ENCODE assay signal across 14 mouse cellular contexts in the genomic region with DNA sequence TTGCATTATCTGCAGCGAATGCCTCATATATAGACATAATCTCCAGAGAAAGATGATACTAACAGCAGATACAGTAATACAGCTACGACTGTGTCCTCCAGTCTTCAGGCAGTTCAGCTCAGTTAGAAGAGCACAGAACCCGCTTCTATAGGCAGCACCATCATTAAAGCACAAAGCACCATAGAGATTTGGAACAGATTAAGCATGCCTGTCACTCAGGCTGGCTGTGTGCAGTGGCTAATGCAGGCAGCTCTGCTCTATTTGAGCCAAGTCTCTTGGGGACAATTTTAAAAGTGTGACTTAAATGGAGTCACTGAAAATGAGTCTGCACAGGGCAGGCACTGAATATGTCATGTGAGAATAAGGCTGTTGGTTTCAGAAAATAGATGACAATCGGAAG.
DNase-seq lines count a peak whose midpoint lies in the region; ATAC-seq and TF ChIP-seq lines count a peak whose summit lies in the region.
"Had no signal": no experiment of that assay in that cellular context is flagged by ENCODE, and none has a peak within 500 bp of the region (broad histone marks: within the 10 kb centered on the region; RNA-seq: fewer than 3 reads in every experiment).

No protein-coding gene starts in this region.

- H3K4me1 ChIP-seq in embryonic facial prominence, embryonic 14.5 days (ENCODE audit: control insufficient read depth, insufficient read depth, low read length) = no peaks in the 10 kb centered on the region
- peaks cover 5% of the 10 kb centered on the region for H3K4me1 ChIP-seq in neural tube, embryonic 13.5 days (replicated peaks)

- DNase-seq in embryo, embryonic 10 days (ENCODE audit: low spot score) = peak; percentile 7
- DNase-seq in embryo, embryonic 9.5 days (ENCODE audit: extremely low spot score) = no peak
- peak; percentile 9 for DNase-seq in embryonic facial prominence, embryonic 14.5 days (ENCODE audit: low spot score)
- DNase-seq in hindlimb bud, embryonic 11.5 days (ENCODE audit: extremely low spot score, low read depth, low spot score) = peak; percentile 31
- no peak for DNase-seq in layer of hippocampus, adult 2 months (ENCODE audit: low spot score in 2 of 2)
- DNase-seq in cerebellum, postnatal 36 days = no peak
- DNase-seq: adrenal gland, postnatal 36 days; cerebellum, adult 18-20 months; gastrocnemius, postnatal 25 days; kidney, postnatal 25 days; lung, adult 2 months had no signal

- no peak for TF ChIP-seq CTCF in layer of hippocampus, adult 2 months (conservative IDR thresholded peaks at IDR 0.05)

- no peak overlapping the region for H3K4me2 ChIP-seq in embryonic facial prominence, embryonic 14.5 days (ENCODE audit: low read depth, low read length)
- no peak overlapping the region for H3K4me2 ChIP-seq in neural tube, embryonic 13.5 days

- H3K4me3 ChIP-seq in embryonic facial prominence, embryonic 14.5 days (ENCODE audit: low read depth, low read length) = no peak overlapping the region
- H3K4me3 ChIP-seq in neural tube, embryonic 13.5 days = no peak overlapping the region
- no peak overlapping the region for H3K4me3 ChIP-seq in layer of hippocampus, adult 2 months

- no peak for ATAC-seq in embryonic facial prominence, embryonic 14.5 days (ENCODE audit: low read depth)
- ATAC-seq in neural tube, embryonic 13.5 days (ENCODE audit: low read depth) = peak; percentile 77; the same call in 1 of the 2 replicates
- ATAC-seq in erythroid progenitor cell, adult 5-6 weeks (replicated peaks; ENCODE audit: low FRiP score, poor library complexity, severe bottlenecking) = no peak
- ATAC-seq: intestine, embryonic 16.5 days had no signal

- WGBS in embryonic facial prominence, embryonic 14.5 days = 52% methylated on average over 4 of the region's 4 CpGs
- WGBS in neural tube, embryonic 13.5 days = 53% methylated on average over 4 of the region's 4 CpGs

- H3K9ac ChIP-seq in embryonic facial prominence, embryonic 14.5 days (ENCODE audit: low read depth, low read length) = no peak overlapping the region
- H3K9ac ChIP-seq in neural tube, embryonic 13.5 days = no peak overlapping the region

- no peaks in the 10 kb centered on the region for H3K36me3 ChIP-seq in embryonic facial prominence, embryonic 14.5 days (ENCODE audit: control insufficient read depth, insufficient read depth, low read length)
- no peaks in the 10 kb centered on the region for H3K36me3 ChIP-seq in neural tube, embryonic 13.5 days

- H3K27me3 ChIP-seq in embryonic facial prominence, embryonic 14.5 days (replicated peaks; ENCODE audit: control insufficient read depth, insufficient read depth, low read length) = no peaks in the 10 kb centered on the region
- no peaks in the 10 kb centered on the region for H3K27me3 ChIP-seq in neural tube, embryonic 13.5 days

- H3K9me3 ChIP-seq in embryonic facial prominence, embryonic 14.5 days (ENCODE audit: control insufficient read depth, low read length) = no peaks in the 10 kb centered on the region
- H3K9me3 ChIP-seq in neural tube, embryonic 13.5 days = no peaks in the 10 kb centered on the region

- no peak overlapping the region for H3K27ac ChIP-seq in embryonic facial prominence, embryonic 14.5 days (replicated peaks; ENCODE audit: low read depth, low read length)
- H3K27ac ChIP-seq in neural tube, embryonic 13.5 days (replicated peaks) = no peak overlapping the region
- H3K27ac ChIP-seq in layer of hippocampus, adult 2 months = no peak overlapping the region

Comparison
In these comparisons a context has a peak if more than half of its experiments do, and no peak if none do; other contexts are left out.
1. DNase-seq: peak in embryo, embryonic 10 days (single experiment), embryonic facial prominence, embryonic 14.5 days (single experiment) and hindlimb bud, embryonic 11.5 days (single experiment); none in embryo, embryonic 9.5 days (single experiment), layer of hippocampus, adult 2 months (0 of 2) and cerebellum, postnatal 36 days (0 of 2).